Mouse (Mus musculus) frontal cortex, postnatal 36 days (tissue): Measurements from ENCODE around the gene Vps33b.
A peak's percentile ranks its signal among the peaks of the same experiment; 100 is the strongest.
"Not testable (repeated sequence)": the region's sequence is repeated elsewhere in the genome, so short reads cannot be mapped to it uniquely, and the experiment has no call there.

Experiments used
- DNase-seq, 2 experiments: peaks; one replicate each; pipeline ENCODE4 v3.0.0; 2022; ENCODE audit warnings: low spot score in 2 of 2

The Vps33b gene

DNA sequence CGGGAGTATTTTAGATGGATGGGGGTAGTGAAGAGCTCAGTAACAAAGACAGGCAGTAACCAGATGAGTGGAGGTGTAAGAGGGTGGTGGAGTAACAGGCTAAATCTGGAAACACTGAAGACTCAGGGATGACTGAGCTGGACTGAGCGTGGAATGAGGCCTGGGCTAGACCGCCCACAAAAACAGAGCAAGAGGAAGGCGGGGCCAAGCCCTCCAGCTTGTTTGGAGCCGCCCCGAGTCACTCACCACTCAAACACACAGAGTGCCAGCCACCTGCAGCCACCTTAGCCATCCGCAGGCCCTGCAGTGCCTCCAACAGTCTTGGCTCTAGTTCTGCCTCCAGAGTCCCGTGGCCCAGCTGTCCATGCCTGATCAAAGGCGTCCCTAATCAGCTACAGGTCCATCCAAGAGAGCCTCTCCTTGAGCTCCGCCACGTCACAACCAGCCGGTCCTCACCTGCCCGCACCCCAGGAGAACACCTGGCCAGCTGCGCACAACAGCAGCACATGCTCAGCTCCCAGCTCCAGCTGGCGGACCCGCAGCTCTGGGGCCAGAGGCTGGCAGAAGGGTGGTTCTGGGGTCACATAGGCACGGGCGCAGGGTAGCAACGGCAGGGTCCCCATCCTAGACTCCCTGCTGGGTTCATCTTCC is 50.5 kb downstream of the Vps33b start:
- no peak for DNase-seq

DNA sequence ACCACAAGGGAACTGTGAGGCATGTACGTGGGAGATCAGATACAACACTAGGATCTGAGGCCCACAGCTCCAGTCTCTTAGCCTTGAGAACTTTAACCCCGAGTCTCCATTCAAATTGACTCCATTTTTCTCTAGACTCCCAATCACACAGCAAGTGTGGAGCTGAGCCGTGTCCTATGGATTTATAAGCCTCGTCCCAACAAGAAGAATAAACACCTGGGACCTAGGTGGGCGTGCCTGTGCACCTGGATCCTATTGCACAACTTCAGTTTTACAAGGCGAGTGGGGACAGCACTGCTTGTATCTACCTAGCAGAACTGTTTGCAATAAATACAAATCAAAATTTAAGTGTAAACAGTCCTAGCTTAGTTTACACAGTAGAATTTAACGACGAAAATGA is 53.9 kb downstream of the Vps33b start:
- no peak for DNase-seq

DNA sequence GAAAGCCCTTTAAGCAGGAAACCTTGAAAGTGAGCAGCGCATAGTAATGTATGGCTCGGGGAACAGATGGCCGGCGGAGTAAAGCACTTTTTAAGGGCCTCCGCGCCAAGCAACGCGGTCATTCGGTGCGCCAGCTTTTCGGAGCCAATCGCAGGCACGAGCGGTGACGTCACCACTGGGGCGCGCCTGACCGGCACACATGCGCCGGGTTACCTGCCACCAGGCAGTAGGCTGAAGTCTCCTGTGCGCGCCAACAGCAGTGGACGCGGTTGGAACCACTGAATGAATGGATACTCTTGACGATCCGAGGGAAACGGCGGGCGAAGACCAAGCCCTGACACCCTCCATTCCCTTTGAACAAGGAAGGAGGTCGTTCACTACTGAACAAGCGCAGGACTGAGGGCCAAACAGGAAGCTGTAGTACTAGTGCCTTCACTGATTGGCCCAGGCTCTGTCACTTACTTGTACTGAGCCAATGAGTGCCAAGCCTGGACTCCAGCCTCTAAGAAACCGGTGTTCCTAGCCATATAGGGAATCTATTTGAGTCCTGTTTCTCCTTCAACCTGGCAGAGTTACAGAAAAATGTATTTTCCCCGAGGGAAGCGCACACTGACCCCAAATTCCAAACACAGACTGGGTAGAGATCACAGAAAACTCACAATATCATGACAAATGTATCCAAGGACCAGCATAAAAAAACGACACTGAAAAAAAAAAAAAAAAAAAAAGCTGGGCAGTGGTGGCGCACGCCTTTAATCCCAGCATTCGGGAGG is 54.8 kb downstream of the Vps33b start, which contains the start of gene Rccd1:
Gene Rccd1, minus strand, starts transcription at position 412 of the 773 bp plus-strand sequence.
- peak; percentile 94 to 97 for DNase-seq

DNA sequence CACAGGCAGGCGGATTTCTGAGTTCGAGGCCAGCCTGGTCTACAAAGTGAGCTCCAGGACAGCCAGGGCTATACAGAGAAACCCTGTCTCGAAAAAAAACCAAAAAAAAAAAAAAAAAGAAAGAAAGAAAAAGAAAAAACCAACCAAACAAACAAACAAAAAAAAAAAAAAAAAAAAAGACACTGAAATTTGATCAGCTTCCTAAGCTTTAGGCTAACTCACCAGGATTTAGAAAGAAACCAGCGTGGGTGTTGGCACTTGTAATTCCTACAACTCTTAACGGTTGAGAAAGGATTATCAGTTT is 55.3 kb downstream of the Vps33b start:
- not testable (repeated sequence) for DNase-seq

DNA sequence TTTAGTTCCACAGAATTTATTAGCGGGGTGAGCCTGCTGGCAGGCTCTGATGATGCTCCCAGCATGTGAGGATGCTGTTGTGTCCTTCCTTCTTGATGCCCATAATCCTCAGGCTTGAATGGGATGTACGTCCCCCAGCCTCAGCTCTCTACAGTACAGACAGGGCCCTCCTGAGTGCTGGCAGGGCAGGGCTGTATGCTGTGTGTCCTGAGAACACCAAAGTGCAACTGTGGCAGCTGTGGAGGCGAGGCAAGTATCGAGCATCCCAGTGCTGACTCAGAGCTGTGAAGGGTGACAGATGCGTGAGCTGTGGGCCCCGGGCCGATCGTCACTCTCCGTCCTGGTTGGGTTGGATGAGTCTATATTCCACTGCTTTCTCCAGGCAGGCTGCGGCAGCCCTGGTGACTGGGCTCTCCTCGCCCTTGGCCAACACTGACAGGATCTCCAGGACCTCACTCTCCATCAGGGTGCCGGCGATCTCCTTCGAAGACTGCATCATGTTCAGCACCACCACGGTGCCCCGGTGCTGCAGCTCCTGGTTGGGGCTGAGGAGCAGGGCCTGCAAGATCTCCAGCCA is 55.9 kb downstream of the Vps33b start:
- DNase-seq = no peak

DNA sequence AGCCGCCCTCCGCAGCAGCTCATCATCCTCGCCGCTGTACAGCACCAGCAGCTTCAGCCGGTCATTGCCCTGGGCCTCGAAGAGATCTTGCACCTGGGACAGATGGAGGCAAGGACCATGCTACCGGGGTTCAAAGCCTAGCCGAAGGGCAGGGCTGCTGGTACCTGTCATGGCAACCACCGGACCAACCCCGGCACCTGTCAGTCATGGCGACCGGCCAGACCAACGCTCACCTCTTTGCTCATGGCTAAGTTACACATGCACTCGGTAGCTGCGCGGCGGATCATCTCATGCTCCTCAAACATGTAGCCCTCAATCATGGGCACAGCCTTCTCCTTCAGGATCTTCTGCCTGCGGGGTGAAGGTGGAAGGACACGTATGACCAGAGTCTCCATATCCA is 56.6 kb downstream of the Vps33b start:
- no peak for DNase-seq

DNA sequence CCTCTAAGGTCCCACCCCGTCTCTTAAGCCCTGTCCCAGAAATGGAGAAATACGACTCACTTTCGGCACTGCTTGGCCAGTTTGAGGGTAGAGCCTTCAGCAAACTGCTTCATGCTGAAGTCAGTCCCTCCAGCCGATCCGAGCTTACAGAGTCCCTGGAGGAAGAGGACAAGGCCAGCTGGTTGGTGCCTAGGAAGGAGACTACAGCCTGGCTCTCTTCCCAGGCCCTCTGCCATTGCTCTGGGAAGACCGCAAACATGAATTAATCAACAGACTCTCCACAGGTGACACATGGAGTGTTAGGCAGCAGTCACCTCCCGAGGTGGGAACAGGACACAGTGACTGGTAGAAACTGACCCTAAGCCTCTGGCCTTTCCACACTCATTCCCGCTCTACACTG is 60.8 kb downstream of the Vps33b start:
- no peak for DNase-seq

DNA sequence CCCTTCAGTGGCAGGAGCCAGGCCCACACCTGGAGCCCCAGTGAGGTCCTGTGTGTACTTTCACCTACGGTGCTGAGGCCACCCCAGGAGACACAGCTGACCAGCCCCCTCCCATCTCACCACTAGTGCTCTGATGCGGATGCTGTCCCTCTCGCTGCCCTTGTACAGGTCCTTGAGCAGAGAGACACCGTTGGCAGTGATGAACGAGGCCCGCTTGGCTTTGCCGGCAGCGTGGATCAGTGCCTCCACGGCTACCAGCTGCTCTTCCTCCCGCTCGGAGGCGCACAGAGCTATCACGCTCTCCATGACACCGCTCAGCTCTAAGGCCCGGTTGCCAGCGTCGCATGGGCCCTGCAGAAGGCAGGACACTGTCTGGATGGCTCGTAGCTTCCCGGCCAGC is 62.0 kb downstream of the Vps33b start:
- no peak for DNase-seq

DNA sequence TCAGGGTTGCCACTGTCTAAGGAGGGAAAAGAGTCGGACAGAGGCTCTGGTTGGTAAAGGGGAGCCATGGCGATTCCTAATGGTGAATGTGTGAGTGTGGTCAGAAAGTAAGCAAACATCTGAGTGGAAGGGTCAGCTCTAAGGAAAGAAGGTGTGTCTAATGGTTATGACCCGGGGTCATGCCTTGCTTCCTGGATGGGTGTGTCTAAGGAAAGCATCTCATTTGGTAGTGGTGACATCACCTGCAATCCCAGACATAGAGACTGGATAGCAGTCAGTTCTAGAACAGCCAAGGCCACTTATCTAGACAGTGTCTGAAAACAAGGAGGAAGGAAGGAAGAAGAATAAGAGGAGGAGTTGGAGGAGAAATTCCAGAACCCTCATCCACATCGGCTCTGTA is 65.4 kb downstream of the Vps33b start:
- DNase-seq = no peak

DNA sequence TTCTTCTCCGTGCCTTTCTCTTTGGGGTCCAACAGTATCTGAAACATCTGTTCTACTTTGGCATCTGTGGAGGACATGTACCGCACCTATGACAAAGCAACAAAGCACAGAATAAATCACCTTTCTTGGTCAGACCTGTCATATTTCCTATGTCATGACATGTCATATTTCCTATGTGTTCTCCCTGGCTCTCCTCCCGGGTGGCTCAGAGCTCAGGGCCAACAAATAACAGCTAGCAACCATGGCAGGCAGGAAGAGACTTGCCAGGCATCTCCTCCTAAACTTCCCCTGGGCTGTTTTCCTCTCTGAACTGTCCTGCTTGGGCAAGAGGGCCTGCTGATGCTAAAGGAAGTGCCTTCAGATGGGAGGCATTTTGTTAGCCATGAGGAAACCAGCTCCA is 67.5 kb downstream of the Vps33b start:
- no peak for DNase-seq

DNA sequence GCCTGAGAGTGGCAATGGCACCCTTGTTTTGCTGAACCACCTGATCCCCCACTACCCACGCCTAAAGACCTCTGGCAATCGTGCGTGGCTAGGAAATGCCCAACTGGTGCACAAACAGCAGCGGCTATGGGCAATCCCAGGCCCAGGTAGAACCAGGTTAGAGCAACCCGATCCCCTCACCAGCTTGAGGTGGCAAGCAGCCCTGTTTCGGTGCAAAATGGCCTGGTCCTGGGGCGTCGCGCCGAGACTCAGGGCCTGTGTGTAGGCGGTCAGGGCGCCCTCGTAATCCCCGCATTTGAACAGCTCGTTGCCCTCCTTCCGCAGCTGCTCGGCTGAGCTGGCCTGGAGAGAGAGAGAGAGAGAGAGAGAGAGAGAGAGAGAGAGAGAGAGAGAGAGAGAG is 69.9 kb downstream of the Vps33b start:
- no peak for DNase-seq

DNA sequence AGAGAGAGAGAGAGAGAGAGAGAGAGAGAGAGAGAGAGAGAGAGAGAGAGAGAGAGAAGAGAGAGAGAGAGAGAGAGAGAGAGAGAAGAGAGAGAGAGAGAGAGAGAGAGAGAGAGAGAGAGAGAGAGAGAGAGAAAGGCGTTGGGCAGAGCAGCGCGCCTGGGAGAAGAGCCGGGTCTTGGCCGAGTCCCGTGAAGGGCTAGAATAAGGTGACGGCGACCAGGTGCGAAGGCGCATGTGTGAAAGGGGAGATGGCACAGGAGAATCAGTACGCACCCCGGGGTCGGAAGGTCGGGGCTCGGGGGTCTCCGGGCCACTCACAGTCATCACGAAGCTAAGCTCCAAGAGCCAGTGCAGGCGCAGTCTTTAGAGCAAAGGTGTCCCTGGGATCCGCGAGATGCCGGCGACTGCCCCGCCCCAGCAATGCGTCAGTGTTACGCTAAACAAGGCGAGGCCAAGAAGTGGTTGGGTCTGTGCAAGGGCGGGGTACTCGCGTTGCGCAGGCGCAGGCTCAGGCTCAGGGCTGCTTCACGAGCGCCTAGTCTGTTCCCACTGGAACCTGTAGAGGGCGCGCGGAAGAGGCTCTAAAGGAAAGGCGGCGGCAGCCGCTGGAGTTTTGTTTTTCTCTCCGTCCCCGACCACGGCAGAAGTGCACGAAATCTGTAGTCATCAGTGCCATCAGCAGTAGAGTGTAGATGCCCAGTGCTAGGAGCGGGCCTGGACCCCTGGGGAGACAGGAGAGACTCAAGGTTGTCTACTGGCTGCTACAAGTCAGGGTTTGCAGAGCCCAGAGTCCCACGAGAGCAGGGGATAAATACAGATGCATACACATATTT is 70.6 kb downstream of the Vps33b start:
- peak; percentile 98 for DNase-seq

DNA sequence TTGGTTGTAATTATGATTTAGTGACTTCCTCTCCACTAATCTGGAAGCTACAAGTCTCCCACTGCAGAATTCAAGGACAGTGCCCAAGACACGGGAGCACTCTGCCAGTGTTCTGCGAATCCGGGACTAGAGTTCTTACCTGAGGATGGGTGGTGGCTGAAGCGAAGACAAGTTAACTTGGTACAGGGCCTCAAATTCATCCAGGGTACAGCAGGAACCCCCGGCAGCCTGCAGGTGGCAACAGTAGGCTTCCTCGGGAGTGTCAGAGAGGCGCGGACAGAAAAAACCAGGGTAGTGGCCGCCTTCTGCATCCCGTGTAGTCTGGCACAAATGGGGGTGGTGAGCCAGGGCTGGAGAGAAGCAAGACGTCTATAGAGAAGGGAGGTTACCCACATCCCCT is 71.3 kb downstream of the Vps33b start, which contains the start of gene Unc45a:
Gene Unc45a, minus strand, starts transcription at position 213 of the 400 bp plus-strand sequence.
- peak; percentile 52 to 53 for DNase-seq
